Mouse (Mus musculus): ENCODE measurements around the gene Kif26b.

Kif26b gene

DNA sequence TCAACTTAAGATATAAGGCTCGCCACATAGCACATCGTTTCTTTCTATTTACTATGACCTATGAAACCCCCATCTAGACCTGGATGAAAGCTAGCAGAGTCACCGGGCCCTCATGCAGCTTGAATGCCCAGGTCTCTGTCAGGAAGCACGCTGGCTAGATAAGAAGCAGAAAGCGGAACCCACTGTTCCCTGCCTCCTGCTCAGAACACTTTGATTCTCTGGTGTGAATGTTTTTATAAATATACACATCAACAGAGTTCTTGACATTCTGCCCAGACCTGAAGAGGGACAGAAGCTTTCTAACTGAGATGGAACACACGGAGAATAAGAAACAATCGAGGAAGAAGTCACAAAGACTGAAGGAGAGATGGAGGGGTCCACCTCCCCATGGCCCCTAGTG, 311.4 kb downstream of the Kif26b start:
- no peak for DNase-seq (ENCODE audit: low spot score in 2 of 2)

DNA sequence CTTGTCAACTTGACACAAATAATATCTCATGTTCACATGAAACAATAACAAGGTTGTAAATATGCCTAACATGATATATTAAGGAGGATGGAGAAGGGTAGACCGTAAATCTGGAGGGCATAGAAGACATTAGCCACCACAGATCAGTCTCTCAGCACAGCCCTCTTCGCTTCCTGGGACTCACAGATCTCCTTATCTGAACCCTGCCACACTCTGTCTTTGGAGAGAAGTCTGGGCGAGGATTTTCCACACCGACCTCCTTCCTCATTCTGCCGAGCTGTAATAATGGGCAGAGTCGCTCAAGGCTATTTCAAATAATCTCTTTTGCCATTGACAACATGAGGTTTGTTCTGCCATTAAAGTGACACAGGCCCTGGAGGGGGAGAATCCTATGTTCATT, 315.9 kb downstream of the Kif26b start:
- no peak for DNase-seq (ENCODE audit: low spot score in 2 of 2)

DNA sequence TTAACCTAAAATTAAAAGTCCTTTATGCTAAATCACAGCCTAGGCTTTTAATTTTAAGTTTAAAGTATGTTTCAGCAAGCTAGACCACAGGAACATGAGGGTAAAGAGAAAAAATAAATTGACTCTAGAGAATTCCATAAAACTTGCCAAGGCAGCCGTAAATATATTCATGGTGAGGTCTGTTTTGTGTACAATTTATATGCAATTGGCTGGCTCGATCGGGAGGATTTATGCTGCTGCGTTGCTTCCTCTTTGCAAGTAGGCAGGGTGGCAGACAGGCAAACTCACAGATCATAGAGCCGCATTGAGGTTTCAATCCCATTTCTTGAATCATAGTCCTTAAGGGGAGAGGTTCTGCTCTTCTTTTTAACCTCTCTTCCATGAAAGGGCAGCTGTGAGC, 318.6 kb downstream of the Kif26b start:
- no peak for DNase-seq (ENCODE audit: low spot score in 2 of 2)

GRCm38 (mm10) chr1:178848380-178849106, 319.6 kb downstream of the Kif26b start:
- DNase-seq (ENCODE audit: low spot score in 2 of 2) = no peak

GRCm38 (mm10) chr1:178850569-178850968, 321.6 kb downstream of the Kif26b start:
- no peak for DNase-seq (ENCODE audit: low spot score in 2 of 2)

DNA sequence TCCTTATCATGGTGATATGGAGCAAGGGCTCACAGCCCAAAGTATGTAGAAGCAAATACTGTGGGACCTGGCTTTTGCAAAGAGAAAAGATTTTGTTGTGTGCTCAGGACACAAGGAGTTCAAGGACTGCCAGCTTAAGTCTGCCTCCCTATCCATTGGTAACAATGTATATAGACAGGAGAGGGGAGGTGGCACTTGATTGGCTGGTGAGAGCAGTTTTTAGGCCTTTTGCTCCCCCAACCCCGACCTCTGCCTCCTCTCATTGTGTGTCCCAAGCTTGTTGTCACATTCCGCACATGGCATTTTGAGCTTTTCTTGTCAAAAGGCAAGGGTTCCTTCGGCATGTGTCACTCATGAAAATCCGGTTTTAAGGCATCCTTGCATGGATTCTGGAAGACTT, 326.0 kb downstream of the Kif26b start:
- no peak for DNase-seq (ENCODE audit: low spot score in 2 of 2)

DNA sequence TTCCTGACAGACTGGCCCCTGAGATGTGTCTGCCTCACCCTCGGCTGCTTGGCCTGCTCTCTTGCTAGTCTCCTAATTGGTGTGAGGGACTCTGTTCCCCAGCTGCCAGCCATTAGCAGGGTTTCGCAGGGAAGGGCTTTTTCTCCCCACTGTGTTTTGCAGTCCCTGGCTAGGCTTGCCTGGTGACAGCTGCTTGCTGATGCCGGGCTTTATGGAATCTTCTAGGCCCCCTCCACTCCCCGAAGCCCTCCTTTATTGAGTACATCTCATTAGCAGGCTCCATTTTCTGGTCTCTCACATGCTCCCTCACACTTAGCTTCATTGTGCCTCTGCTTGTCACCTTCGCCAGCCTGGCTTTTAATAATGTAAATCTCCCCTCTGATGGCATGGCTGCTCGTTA, 327.0 kb downstream of the Kif26b start:
- no peak for DNase-seq (ENCODE audit: low spot score in 2 of 2)

- DNase-seq (ENCODE audit: low spot score in 2 of 2) = no peak
These were observed 331.9 kb downstream of the Kif26b start for GRCm38 (mm10) chr1:178860671-178861391.

DNA sequence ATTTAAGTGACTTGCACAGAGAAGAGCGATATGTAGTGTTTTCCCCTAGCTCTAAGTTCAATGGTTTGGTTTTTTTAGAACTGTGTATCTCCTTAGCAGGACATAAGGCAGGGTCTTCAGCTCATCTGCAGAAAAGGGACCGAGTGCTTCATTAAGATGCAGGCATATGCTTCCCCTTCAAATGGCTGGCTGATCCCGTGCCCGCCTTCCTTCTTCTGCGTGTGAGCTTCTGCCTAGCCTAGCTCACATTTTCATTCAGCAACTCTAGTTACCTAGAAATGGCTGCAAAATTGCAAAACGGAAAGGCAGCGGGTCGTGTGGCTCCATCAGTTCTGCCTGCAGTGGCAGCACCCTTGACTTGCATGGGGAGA, 332.5 kb downstream of the Kif26b start:
- DNase-seq (ENCODE audit: low spot score in 2 of 2) = no peak

DNA sequence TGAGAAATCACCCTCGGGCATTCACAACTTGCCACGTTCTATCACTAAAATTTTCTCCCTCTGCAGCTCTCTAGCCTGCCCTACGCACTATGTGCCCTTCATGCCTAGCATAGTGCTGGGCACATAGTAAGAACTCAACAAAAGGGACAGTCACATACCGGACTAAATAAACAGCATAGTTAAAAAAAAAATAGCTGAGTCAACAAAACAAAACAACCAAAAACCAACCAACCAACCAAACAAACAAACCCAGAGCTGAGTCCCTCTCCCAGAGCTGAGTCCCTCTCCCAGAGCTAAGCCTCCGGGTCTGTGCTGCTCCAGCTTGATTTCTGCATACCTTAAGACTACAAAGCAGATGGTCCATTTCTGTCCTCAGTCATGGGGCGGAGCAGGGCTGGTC, 334.8 kb downstream of the Kif26b start:
- no peak for DNase-seq (ENCODE audit: low spot score in 2 of 2)

DNA sequence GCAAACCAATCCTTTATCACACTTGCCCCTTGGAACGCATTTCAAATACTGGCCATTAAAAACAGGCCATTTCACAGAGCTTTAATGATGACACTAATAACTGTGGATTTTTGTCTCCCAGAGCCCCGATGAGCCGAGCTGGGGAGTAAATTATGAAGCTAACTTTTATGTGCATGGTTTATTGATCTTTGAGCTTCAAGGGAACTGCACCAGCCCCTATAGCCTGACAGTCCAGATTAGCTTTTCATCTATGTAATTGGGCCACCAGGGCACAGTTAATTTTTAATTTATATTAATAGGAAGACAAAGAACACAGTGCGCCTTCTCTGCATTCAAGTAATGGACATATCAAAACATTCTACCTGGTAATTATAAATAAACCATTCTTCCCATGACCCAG, 335.4 kb downstream of the Kif26b start:
- no peak for DNase-seq (ENCODE audit: low spot score in 2 of 2)

GRCm38 (mm10) chr1:178866757-178867156, 337.8 kb downstream of the Kif26b start:
- no peak for DNase-seq (ENCODE audit: low spot score in 2 of 2)

- no peak for DNase-seq (ENCODE audit: low spot score in 2 of 2)
These were observed 342.1 kb downstream of the Kif26b start for GRCm38 (mm10) chr1:178871055-178871454.

GRCm38 (mm10) chr1:178876926-178877325, 348.0 kb downstream of the Kif26b start:
- DNase-seq (ENCODE audit: low spot score in 2 of 2) = no peak

DNA sequence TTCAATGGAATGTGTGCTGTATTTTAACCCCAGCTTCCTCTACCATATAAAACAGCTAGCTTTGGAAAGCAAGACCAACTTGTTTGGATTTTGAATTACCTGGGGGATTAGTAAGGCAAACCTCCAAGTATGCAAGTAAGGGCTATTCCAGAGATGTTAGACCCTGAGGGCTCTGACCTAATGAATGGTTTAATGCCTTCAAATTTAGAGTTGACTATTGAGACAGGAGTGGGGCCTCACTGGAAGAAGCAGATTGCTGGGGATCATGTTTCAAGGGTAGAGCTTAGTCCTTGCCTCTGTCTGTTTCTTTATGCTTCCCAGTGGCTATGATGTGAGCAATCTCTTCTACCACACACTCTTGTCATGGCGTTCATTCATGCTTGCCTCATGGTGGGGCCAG, 349.8 kb downstream of the Kif26b start:
- DNase-seq (ENCODE audit: low spot score in 2 of 2) = no peak

GRCm38 (mm10) chr1:178880905-178881304, 352.0 kb downstream of the Kif26b start:
- no peak for DNase-seq (ENCODE audit: low spot score in 2 of 2)

DNA sequence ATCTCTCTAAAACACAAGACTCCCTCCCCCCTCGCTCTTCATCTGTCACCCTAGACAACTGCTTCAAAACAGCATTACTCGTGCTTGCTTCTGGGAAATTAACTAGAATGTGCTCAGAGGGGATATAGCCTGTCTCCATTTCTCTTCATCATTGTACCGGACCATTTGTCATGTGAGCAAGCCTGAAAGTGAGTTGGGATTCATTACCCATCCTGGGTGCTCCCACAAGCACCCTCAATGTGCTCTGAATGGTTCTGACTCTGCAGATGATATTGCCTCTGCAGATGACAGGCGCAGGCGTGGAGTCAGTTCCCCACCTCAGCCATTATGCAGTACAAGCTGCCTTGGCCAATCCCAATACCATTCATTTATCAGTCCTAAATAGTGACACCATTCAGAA, 357.7 kb downstream of the Kif26b start:
- DNase-seq (ENCODE audit: low spot score in 2 of 2) = no peak

DNA sequence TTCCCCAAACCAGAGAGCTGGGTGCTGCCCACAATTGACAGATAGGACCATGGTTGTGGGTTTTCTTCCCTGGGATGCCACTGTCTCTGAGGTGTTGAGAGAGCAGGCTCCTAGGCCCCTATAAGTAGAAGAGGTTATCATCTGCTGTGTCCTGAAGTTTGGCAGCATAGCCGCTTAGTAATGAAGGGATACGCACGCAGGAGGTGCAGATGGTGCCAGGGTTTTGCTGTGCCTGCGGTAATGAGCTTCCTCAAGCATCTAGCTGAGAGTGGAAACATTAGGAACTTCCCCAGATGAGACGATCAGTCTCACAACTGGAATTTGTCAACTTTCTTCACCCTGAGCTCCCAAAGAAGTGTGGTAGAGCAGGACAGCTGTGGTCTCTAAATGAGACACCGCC, 363.5 kb downstream of the Kif26b start:
- DNase-seq (ENCODE audit: low spot score in 2 of 2) = no peak

DNA sequence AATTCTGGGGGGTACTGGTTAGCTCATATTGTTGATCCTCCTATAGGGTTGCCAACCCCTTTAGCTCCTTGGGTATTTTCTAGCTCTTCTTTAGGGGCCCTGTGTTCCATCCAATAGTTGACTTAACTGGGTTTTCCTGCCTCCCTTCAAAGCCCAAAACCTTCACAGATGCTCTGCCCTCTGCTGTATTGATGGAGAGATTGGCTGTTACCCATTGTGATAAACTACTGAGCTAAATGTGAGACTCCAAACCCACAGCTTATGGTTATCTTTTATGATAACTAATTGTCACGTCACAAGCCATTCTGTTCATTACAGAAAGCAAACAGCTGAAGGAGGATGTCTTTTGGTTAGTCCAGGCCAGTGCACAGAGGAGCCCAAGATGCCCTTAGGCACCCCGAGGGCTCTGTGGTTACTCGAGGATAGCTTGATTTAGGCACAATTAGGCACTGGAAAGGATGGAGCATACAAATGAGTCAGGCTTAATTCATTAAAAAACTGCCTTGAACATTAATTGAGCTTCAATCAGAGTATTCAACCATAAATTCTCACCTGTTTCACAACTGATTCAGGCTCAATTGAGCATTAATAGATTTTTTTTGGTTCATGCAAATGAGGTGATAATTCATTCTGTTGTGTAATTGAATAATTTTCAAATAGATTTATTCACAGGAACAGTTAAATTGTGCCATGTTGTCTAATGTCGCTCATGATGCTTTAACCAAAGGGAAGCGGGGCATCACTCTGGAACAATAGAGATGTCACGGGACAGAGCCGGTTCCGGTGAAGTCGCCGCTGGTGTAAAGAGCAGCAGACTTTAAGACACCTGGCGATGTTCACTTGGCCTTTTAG, 364.5 kb downstream of the Kif26b start:
- no peak for DNase-seq (ENCODE audit: low spot score in 2 of 2)

GRCm38 (mm10) chr1:178894081-178894401, 365.1 kb downstream of the Kif26b start:
- no peak for DNase-seq (ENCODE audit: low spot score in 2 of 2)

- no peak for DNase-seq (ENCODE audit: low spot score in 2 of 2)
These were observed 366.7 kb downstream of the Kif26b start for GRCm38 (mm10) chr1:178895674-178896073.

DNA sequence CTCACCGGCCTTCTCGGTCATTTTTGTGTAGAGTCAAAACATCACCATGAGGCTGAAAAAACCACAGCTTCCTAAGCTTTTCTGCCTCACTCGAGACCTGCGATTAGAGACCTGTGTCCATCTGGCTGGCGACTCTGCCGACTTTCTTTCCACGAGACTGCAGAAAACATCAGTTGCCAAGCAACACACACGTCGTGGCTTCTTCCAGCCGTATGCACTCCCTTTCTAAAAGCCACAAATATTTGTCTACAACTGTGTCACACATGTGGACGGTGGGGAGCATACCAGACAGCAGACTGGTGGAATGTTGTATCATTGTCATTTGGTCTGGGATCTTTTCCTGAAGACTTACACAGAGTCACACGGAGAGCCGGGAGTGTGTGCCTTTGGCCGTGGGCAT, 382.0 kb downstream of the Kif26b start:
- no peak for DNase-seq (ENCODE audit: low spot score in 2 of 2)
